Mouse (Mus musculus) forebrain, embryonic 12.5 days (tissue): ENCODE data around the gene Ldlrad3. TPM values are rescaled to one million over a fixed set of nuclear protein-coding genes. Genes with fewer than 3 reads are reported as not detected.
A peak's percentile ranks its signal among the peaks of the same experiment; 100 is the strongest.

Experiments
- ATAC-seq: fragments of 200-750 bp; cut with Nextera tagmentation; 2 replicates; pipeline ENCODE4 v1.8.0; 2017; ENCODE audit warnings: moderate TSS enrichment; ENCODE audit not compliant: low FRiP score
- H3K27ac ChIP-seq: fragments of 300-500 bp; sonication (generic); 2 replicates; pipeline ENCODE4 v1.5.1; 2016; ENCODE audit warnings: mild to moderate bottlenecking
- H3K27me3 ChIP-seq: fragments of 300-500 bp; sonication (generic); 2 replicates; pipeline ENCODE4 v1.6.1; 2016; ENCODE audit warnings: mild to moderate bottlenecking
- H3K36me3 ChIP-seq: fragments of 300-500 bp; sonication (generic); replicated peaks from 2 replicates; pipeline ENCODE4 v1.6.1; 2016; ENCODE audit warnings: mild to moderate bottlenecking
- H3K4me1 ChIP-seq: fragments of 300-500 bp; sonication (generic); 2 replicates; pipeline ENCODE4 v1.6.1; 2016
- H3K4me2 ChIP-seq: fragments of 300-500 bp; sonication (generic); 2 replicates; pipeline ENCODE4 v1.6.1; 2016; ENCODE audit warnings: mild to moderate bottlenecking, moderate library complexity
- H3K4me3 ChIP-seq: fragments of 300-500 bp; sonication (generic); replicated peaks from 2 replicates; pipeline ENCODE4 v1.5.1; 2016; ENCODE audit warnings: mild to moderate bottlenecking
- H3K9ac ChIP-seq: fragments of 300-500 bp; sonication (generic); 2 replicates; pipeline ENCODE4 v1.6.1; 2016; ENCODE audit warnings: mild to moderate bottlenecking
- H3K9me3 ChIP-seq: fragments of 300-500 bp; sonication (generic); 2 replicates; pipeline ENCODE4 v1.6.1; 2016
- WGBS: fragments of 180-500 bp; shearing (Covaris S2); methylation state at CpG from one replicate; pipeline ENCODE4 v1.1.7; 2016; 5-methylcytosine and 5-hydroxymethylcytosine counted together
- polyA plus RNA-seq: library from polyadenylated mRNA; unstranded; fragments of >200 nt; fragmentation: Nextera tagmentation; extraction: Ambion mirVana; gene quantifications from 2 replicates; pipeline ENCODE4 v1.2.1, GENCODE M21; 2016

Ldlrad3 gene
- polyA plus RNA-seq, 1 experiment from 2014 or later: 56.8 TPM

- no peaks in the 10 kb centered on the region for H3K36me3 ChIP-seq
- ATAC-seq: no peak
These were observed 199.7 kb downstream of the Ldlrad3 start for GRCm38 (mm10) chr2:101986344-101987087.

GRCm38 (mm10) chr2:101983853-101984543, 202.2 kb downstream of the Ldlrad3 start:
- peak overlapping the region; percentile 36; the same call in 1 of the 2 replicates for H3K27ac ChIP-seq
- H3K4me2 ChIP-seq: no peak overlapping the region
- no peaks in the 10 kb centered on the region for H3K36me3 ChIP-seq
- H3K9ac ChIP-seq: no peak overlapping the region
- H3K27me3 ChIP-seq: no peaks in the 10 kb centered on the region
- H3K9me3 ChIP-seq: no peaks in the 10 kb centered on the region
- no peak overlapping the region for H3K4me3 ChIP-seq
- H3K4me1 ChIP-seq: peaks cover 69% of the 10 kb centered on the region
- WGBS: 82% methylated on average over 9 of the region's 9 CpGs
- ATAC-seq: no peak

More at GRCm38 (mm10) chr2:101986344-101987087, 199.7 kb downstream of the Ldlrad3 start:
- H3K4me1 ChIP-seq: peaks cover 44% of the 10 kb centered on the region
- H3K4me2 ChIP-seq: no peak overlapping the region
- 85% methylated on average over 3 of the region's 3 CpGs for WGBS
- no peak overlapping the region for H3K27ac ChIP-seq
- H3K4me3 ChIP-seq: no peak overlapping the region
- no peaks in the 10 kb centered on the region for H3K27me3 ChIP-seq
- no peaks in the 10 kb centered on the region for H3K9me3 ChIP-seq
- H3K9ac ChIP-seq: no peak overlapping the region

GRCm38 (mm10) chr2:101983082-101983852, 202.9 kb downstream of the Ldlrad3 start:
- no peak overlapping the region for H3K9ac ChIP-seq

GRCm38 (mm10) chr2:101981964-101982498, 204.2 kb downstream of the Ldlrad3 start:
- H3K36me3 ChIP-seq: no peaks in the 10 kb centered on the region

More at GRCm38 (mm10) chr2:101983082-101983852, 202.9 kb downstream of the Ldlrad3 start:
- no peaks in the 10 kb centered on the region for H3K27me3 ChIP-seq
- H3K4me1 ChIP-seq: peaks cover 77% of the 10 kb centered on the region
- 23% methylated on average over 15 of the region's 15 CpGs for WGBS
- no peak for ATAC-seq
- peak overlapping the region; percentile 82 for H3K27ac ChIP-seq
- no peaks in the 10 kb centered on the region for H3K36me3 ChIP-seq
- H3K4me3 ChIP-seq: no peak overlapping the region
- no peak overlapping the region for H3K4me2 ChIP-seq
- no peaks in the 10 kb centered on the region for H3K9me3 ChIP-seq

GRCm38 (mm10) chr2:101981211-101981610, 205.0 kb downstream of the Ldlrad3 start:
- ATAC-seq: no peak
- Histone ChIP-seq H3K9ac (no peak overlapping the region), H3K4me2 (no peak overlapping the region), H3K4me1 (peaks cover 82% of the 10 kb centered on the region), H3K27me3 (no peaks in the 10 kb centered on the region), H3K36me3 (no peaks in the 10 kb centered on the region), H3K4me3 (no peak overlapping the region), H3K9me3 (no peaks in the 10 kb centered on the region), H3K27ac (peak overlapping the region; percentile 94)
- WGBS: 40% methylated on average over 2 of the region's 2 CpGs

More at GRCm38 (mm10) chr2:101981964-101982498, 204.2 kb downstream of the Ldlrad3 start:
- Histone ChIP-seq H3K27me3 (no peaks in the 10 kb centered on the region), H3K27ac (peak overlapping the region; percentile 82; the same call in 1 of the 2 replicates), H3K9ac (0 out of 2 replicates have a peak overlapping the region, but pooled peaks have one; percentile 21), H3K4me2 (no peak overlapping the region), H3K9me3 (no peaks in the 10 kb centered on the region), H3K4me3 (no peak overlapping the region), H3K4me1 (peaks cover 82% of the 10 kb centered on the region)
- 86% methylated on average over 6 of the region's 6 CpGs for WGBS
- ATAC-seq: no peak

GRCm38 (mm10) chr2:101980456-101980947, 205.7 kb downstream of the Ldlrad3 start:
- Histone ChIP-seq H3K36me3 (no peaks in the 10 kb centered on the region), H3K27me3 (no peaks in the 10 kb centered on the region), H3K27ac (peak overlapping the region; percentile 94), H3K4me1 (peaks cover 88% of the 10 kb centered on the region), H3K9ac (no peak overlapping the region), H3K4me2 (no peak overlapping the region), H3K9me3 (no peaks in the 10 kb centered on the region), H3K4me3 (no peak overlapping the region)
- WGBS: 7% methylated on average over 8 of the region's 8 CpGs
- no peak for ATAC-seq

- Histone ChIP-seq H3K9me3 (no peaks in the 10 kb centered on the region), H3K36me3 (no peaks in the 10 kb centered on the region), H3K27ac (peak overlapping the region; percentile 94), H3K4me3 (no peak overlapping the region), H3K4me1 (peaks cover 88% of the 10 kb centered on the region), H3K9ac (peak overlapping the region; percentile 26; the same call in 1 of the 2 replicates), H3K4me2 (peak overlapping the region; percentile 32), H3K27me3 (no peaks in the 10 kb centered on the region)
- 2% methylated on average over 21 of the region's 21 CpGs for WGBS
- peak; percentile 84 for ATAC-seq
These were observed 207.4 kb downstream of the Ldlrad3 start for GRCm38 (mm10) chr2:101978534-101979525.

- peaks cover 86% of the 10 kb centered on the region for H3K4me1 ChIP-seq
- 45% methylated on average over 7 of the region's 7 CpGs for WGBS
- H3K27ac ChIP-seq: peak overlapping the region; percentile 94
- H3K9me3 ChIP-seq: no peaks in the 10 kb centered on the region
- no peak overlapping the region for H3K4me2 ChIP-seq
- no peak overlapping the region for H3K9ac ChIP-seq
- no peaks in the 10 kb centered on the region for H3K27me3 ChIP-seq
- H3K36me3 ChIP-seq: no peaks in the 10 kb centered on the region
- no peak for ATAC-seq
- H3K4me3 ChIP-seq: no peak overlapping the region
These were observed 209.7 kb downstream of the Ldlrad3 start for GRCm38 (mm10) chr2:101976399-101977064.

GRCm38 (mm10) chr2:101973810-101974209, 212.4 kb downstream of the Ldlrad3 start:
- Histone ChIP-seq H3K27ac (peak overlapping the region; percentile 59; the same call in 1 of the 2 replicates), H3K9ac (no peak overlapping the region), H3K36me3 (no peaks in the 10 kb centered on the region), H3K4me1 (peaks cover 84% of the 10 kb centered on the region), H3K4me3 (no peak overlapping the region), H3K4me2 (no peak overlapping the region), H3K27me3 (no peaks in the 10 kb centered on the region), H3K9me3 (no peaks in the 10 kb centered on the region)
- WGBS: 41% methylated on average over 3 of the region's 3 CpGs
- peak; percentile 31; the same call in 1 of the 2 replicates for ATAC-seq

- no peak for ATAC-seq
- Histone ChIP-seq H3K4me1 (peaks cover 95% of the 10 kb centered on the region), H3K9ac (0 out of 2 replicates have a peak overlapping the region, but pooled peaks have one; percentile 7)
These were observed 218.6 kb downstream of the Ldlrad3 start for GRCm38 (mm10) chr2:101967601-101968000.

More at GRCm38 (mm10) chr2:101967601-101968000, 218.6 kb downstream of the Ldlrad3 start:
- H3K4me2 ChIP-seq: no peak overlapping the region
- no peaks in the 10 kb centered on the region for H3K27me3 ChIP-seq
- peak overlapping the region; percentile 69 for H3K27ac ChIP-seq
- no peaks in the 10 kb centered on the region for H3K36me3 ChIP-seq
- H3K4me3 ChIP-seq: no peak overlapping the region
- H3K9me3 ChIP-seq: no peaks in the 10 kb centered on the region
- 11% methylated on average over 4 of the region's 4 CpGs for WGBS
